Mouse (Mus musculus) G1E-ER4 (cell line): Measurements from ENCODE around the gene Pfas. TPM values are rescaled to one million over a fixed set of nuclear protein-coding genes. Genes with fewer than 3 reads are reported as not detected.

Experiments used
- GATA1 ChIP-seq: IDR thresholded peaks from one replicate; pipeline ENCODE4 v1.8.0; 2012; ENCODE audit warnings: low read length, inconsistent platforms
- polyA plus RNA-seq: library from polyadenylated mRNA; stranded (reverse); fragments of >175 nt; gene quantifications from 2 replicates; pipeline ENCODE4 v1.2.3, GENCODE M21; 2012

Gene Pfas
- polyA plus RNA-seq: 31.5 and 37.6 TPM in 2 replicates

DNA sequence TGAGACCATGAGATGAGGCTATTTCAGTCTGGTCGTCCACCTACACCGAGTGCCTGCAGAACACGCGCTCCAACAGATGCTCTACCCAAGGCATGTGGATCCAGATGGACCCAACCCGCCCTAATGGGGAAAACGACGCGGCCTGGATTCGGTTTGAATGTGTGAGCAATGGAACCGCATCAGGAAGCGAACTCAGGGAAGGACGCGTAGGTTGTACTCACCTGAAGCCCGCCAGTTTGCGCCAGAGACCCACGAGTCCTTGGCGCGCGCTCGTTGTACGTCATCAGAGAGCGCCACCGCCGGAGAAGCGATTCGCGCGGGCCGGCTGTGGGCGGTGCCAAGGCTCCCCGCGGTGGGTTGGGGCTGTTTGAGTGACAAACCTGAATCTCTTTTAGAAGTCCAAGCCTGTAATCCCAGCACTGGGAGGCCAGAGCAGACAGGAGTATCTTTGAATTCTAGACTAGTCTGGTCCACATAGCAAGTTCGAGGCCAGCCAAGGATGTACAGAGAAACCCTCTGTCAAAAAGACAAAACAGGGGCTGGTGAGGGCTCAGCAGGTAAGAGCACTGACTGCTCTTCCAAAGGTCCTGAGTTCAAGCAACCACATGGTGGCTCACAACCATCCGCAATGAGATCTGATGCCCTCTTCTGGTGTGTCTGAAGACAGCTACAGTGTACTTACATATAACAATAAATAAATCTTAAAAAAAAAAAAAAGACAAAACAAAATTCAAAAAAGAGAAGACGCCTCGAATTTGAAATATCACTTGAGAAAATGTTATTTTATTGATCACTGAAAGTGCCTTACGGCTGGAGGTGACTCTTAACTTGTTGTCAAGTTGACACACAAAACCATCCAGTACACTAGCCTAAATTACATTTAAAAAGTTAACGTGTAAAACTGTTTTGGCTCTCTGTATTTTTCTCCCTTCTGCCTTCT lies at the start of gene Pfas:
Pfas (minus strand) TSS at position 279 of the 940 bp plus-strand sequence.
- TF ChIP-seq GATA1: no peak

DNA sequence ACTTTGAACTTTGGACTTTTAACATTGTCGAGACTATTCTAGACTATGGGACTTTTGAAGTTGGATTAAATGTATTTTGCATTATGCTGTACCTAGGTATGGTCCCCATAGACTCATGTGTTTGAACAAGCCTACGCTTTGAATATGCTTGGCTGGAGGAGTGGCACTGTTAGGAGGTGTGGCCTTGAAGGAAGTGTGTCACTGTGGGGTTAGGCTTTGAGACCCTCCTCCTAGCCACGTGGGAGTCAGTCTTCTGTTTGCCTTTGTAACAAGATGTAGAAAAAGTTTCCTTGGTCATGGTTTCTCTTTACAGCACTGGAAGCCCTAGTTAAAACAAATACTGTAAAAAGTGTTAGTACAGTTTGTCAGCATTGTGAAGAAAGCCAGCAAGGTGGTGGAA lies 45.6 kb upstream of the Pfas start:
- no peak for TF ChIP-seq GATA1

DNA sequence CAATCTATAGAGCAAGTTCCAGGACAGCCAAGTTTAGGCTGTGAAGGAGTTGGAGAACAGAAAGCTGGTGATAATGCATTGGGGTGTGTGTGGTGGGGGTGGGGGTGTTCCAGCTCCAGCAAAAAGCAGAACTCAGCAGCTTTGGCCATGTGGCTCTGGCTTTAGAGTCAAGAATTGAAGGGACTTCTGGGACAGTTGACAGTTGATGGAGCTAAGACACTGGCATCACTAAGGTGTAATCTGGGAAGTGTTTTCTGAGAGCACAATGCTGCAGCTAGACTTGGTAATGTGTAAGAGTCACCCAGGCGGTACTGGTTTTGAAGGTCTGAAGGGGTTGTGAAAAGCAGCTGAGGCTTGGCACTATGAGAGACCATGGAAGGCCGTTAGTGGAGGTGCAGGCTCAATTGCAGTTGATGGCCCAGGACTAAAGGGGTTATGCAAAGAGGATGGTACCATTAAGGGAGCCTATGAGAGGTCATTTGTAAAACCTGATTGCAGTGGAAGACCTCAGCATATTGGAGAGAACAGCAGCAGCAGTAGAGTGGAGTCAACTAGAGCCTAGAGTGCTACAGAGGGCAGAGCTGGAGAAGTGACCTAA lies 44.7 kb upstream of the Pfas start:
- TF ChIP-seq GATA1: no peak

DNA sequence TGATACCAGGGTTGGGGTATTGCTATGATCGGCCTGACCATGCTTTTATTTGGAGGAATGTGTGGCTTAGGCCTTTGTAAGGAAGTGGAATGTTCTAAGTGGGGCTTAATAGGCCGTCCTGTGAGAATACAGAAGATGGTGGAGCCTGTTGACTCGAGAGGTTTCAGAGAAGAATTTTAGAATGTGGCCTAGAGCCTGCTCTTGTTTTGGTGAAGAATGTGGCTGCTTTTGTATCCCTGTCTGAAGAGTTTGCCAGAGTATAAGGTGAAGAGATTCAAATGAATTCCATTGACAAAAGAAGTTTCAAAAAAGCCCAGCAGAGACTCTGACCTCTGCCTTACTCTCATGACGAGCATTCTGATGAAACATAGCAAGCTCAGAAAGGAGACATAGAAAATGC lies 43.5 kb upstream of the Pfas start:
- TF ChIP-seq GATA1: no peak

DNA sequence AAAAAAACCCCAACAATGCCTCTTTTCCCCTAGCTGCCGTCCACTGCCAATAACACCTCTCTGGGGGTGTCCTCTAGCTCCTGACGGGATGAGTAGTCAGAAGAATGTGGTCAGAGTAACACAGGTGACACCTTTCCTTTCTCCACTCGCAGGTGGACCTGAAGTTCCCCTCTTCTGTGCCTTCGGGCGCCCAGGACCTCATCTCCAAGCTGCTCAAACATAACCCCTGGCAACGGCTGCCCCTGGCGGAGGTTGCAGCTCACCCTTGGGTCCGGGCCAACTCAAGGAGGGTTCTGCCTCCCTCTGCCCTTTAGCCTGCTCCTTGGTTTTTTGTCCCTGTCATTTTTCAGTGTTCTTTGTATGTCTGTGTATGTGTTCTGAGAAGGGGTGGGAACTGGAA lies 42.5 kb upstream of the Pfas start:
- no peak for TF ChIP-seq GATA1

DNA sequence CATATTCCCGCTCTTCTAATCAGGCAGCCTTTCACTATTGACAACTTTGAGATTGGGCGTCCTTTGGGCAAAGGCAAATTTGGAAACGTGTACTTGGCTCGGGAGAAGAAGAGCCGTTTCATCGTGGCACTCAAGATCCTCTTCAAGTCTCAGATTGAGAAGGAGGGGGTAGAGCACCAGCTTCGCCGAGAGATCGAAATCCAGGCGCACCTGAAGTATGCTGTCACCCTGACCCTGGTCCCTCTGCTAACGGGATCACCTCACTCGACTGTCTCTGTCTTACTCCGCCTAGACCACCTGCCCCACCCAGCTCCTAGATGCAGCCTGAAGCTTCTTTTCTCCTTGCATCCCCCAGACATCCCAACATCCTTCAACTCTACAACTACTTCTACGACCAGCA lies 39.9 kb upstream of the Pfas start:
- TF ChIP-seq GATA1: no peak

DNA sequence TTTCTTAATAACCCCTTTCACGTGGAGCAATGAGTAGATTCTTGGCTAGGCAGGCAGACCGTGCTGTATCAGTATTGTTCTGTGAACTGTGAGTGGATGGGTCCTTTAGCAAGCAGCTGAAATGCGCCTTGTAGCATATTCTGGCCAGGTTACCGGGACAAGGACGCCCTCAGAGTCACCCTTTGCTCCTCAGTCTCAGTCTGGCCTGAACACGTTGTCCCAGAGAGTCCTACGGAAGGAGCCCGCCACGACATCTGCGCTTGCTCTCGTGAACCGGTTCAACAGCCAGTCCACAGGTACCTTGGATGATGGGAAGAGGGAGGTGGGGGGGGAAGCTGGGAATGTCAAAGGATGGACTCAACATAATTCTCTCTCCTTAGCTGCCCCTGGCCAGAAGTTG lies 39.3 kb upstream of the Pfas start:
- no peak for TF ChIP-seq GATA1

DNA sequence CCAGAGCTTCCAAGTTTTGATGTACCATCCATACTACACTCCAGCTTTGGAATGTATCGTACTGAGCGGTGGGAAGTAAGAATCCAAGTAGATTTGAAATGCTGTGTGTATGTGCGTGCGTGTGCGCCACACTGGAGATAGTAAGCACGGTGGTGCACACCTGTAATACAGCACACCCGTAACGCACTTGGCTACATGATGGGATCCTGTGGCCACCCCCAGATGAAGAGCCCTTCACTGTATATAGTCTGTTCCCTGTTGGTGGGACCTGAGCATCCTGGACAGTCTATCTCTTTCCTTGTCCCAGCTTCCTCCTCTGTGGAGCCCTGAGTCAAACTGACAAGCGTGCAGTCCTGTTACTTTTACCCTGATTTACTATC lies 38.1 kb upstream of the Pfas start:
- TF ChIP-seq GATA1: no peak

DNA sequence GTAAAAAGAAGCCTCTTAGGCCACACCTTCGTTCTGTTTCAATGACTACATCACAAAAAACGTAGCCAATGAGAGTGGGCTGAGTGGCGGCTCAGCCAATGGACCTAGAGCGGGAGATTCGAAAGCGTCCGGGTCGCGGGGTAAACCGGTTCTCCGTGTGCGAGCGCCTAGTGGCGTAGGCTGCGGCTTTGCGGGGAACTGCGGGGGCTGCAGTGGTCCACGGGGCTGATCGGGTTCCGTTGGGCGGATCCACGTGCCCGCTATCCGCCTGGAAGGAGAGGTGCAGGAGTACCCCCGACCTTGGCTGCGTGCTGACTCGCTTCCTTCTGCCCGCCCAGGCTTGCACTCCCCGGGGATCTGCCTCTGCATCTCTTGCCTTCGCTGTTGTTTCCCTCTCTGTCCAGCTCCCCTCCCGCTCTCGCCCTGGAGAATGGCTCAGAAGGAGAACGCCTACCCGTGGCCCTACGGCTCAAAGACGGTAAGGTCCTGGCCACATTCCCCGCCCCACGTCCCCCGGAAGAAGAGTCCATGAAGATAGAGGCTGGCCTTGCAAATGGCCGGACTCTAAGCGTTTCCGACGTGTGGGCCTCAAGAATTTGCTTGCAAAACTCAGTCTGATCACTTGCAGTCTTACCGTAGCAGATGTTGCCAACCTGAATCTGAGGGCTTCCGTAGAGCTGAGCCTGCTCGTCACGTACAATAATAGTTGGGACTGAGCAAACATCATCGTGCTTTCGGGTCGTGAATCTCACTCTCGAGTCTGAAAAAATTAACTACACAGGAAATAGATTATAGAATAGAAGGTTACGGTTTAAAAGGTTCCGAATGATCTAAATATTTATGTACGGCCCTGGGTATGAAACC lies 37.5 kb upstream of the Pfas start, which contains the start of gene Aurkb:
Aurkb (plus strand) TSS at position 117 of the 864 bp plus-strand sequence.
- TF ChIP-seq GATA1: no peak

DNA sequence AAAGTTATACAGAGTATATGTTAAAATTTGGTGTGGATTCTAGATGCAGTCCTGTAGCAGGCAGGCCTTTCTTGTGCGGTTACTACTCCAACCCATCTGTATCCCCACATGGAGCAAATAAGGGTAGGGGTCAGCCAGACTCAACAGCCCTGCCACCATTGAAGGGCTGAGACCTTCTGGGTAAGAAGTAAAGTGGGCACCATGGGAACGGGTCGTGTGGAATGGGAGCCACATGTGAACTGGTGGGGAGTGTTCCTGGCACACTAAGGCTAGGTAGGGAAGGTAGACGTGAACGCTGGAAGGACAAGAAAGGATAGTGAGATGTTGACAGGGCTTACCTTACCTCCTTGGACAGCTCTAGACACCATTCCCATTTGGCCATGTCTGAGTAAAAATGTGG lies 29.9 kb upstream of the Pfas start:
- no peak for TF ChIP-seq GATA1

DNA sequence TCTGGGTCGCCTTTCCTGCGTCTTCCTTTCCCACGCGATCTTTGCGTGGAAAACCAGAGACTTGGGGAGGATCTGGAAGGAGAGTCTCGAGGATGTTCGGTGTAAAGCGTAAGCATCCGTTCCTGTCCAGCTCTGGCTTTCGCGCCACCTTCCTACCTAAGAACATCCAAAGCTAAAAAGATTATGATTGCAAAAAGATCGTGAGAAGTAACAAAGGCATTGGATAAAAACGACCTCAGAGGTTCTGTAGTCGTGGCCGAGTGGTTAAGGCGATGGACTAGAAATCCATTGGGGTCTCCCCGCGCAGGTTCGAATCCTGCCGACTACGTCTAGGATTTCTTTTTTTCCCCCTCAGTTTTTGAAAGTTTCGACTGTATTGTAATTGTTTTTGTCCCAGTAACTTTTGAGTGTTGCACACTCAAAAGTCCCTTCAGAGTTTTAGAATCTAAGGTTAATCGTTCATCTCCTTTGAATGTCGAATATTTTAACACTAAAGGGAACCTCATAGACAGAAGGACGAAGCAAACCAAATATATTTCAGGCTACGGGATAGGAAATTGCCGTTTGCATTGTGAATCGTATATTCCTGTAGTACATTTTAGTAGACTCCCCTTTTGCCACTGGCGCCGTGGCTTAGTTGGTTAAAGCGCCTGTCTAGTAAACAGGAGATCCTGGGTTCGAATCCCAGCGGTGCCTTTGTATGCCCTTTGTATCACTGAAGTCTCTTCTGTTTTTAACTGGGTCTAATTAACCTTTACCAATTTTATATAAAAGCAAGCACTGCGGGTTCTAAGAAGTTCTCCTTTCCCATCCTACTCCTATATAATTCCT lies 29.2 kb upstream of the Pfas start:
- no peak for TF ChIP-seq GATA1

DNA sequence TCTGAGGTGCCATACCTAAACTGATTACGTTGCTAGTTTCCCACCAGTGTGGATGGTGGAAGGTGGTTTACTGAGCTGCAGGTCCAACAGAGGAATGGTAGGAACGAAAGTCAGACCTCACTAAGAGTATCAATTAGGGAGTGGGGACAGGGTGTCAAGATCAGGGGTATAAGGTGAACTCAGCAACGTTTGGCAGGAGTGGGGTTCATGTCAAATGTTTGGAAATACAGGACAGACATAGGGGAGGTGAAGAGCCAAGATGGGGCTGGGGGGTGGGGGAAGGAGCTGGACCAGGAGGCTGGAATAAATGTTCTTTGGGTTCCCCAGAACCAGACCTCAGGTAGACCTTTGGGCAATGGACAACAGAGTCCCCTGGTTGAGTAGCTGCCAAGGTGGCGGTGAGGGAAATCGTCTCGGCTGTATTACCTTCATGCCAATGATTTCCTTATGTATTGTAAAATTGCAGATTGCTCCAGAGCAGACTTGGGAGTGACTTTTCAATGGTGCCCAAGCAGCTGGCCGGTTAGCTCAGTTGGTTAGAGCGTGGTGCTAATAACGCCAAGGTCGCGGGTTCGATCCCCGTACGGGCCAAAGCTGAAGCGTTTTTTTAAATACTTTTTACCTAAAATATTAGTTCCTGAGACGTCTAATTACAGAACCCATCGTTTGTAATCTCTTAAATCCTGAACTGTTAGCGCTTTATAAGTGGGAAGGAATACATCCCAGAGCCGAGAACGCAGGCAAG lies 28.4 kb upstream of the Pfas start:
- TF ChIP-seq GATA1: no peak

DNA sequence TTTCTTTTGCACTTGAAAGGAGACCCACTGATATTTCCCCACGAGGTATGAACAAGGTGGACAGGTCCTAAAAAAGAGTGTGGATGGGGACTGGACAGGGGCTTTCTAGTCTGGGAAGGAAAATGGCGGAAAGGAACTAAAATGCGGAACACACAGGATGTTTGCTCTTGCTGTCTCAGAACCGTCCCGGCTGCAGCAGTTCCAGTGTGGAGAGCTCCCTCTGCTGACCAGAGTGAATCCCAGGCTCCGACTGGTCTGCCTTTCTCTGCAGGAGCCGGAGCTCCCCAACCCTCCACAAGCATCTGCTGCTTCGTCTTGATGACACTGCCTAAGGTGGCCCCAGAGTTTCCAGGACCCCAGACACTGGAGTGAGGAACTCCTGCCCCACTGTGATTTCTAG lies 27.6 kb upstream of the Pfas start:
- TF ChIP-seq GATA1: no peak

DNA sequence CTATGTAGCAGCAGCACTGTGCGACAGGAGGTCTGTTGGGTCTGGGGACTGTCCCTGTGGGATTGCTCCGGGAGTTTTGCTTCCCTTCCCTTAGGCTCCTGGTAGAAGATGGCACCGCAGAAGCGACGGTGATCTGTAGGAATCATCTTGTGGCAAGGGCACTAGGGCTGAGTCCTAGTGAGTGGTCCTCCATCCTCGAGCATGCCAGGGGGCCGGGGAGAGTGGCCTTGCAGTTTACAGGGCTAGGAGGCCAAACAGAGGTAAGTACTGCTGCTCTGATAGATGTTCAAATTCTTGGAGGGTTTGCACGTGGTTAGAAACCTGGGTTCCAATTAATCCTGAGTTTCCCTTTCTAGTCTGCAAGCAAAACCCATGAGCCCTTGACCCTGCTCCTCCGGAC lies 27.2 kb upstream of the Pfas start:
- TF ChIP-seq GATA1: no peak

DNA sequence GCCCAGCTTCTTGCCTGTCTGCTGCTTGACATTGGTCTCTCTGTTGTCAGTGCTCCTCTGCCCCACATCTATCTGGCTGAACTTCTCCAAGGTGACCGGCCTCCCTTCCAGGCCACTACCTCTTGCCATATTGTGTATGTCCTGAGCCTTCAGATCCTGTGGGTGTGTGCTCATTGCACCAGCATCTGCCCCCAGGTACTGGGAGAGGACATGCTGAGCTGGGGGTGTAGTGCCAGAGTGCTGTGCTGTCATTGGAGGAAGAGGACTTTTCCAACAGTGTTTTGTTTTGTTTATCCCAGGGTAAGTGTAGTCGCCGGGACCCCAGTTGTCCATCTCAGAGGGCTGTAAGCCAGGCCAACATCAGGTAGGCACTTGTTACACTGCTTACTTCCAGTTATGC lies 26.3 kb upstream of the Pfas start:
- TF ChIP-seq GATA1: no peak
